Mouse (Mus musculus): ENCODE results near the gene Egfr.
A peak's percentile ranks its signal among the peaks of the same experiment; 100 is the strongest.

Gene Egfr

DNA sequence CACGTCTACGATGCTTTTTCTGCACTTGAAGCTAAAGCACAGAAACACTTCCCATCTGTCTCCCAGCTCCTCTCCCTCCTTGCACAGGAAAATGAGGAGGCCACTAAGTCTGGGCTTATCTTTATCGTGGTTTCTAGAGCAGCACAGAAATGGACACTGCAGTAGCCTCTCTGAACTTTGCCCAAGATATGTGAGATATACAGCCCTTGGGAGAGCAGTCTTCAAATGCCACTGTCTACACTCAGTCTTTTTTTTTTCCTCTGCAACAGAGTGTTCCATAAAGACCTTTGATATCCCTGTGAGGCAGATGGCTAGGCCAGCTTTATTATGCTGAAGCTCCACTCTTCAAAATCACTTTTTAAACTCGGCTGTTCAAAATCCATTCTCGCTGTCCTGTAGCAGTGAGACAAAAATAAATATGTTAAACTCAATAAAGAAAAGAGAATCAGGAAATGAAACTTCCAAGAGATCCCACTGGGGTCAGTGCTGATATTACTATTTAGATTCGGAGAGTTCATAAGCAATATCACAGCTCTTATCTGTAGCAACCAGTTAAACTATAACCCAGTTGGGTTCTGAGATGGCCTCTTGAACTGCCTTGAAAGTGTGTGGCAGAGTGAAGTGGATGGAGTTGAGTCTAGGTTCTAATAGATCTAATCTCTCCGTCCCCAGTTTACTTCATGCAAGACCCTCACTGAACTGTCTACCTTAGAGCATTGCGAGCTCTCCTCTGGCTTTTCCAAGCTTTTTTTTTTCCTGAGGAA lies 148.8 kb downstream of the Egfr start:
- no peak for DNase-seq (ENCODE audit: low spot score)

DNA sequence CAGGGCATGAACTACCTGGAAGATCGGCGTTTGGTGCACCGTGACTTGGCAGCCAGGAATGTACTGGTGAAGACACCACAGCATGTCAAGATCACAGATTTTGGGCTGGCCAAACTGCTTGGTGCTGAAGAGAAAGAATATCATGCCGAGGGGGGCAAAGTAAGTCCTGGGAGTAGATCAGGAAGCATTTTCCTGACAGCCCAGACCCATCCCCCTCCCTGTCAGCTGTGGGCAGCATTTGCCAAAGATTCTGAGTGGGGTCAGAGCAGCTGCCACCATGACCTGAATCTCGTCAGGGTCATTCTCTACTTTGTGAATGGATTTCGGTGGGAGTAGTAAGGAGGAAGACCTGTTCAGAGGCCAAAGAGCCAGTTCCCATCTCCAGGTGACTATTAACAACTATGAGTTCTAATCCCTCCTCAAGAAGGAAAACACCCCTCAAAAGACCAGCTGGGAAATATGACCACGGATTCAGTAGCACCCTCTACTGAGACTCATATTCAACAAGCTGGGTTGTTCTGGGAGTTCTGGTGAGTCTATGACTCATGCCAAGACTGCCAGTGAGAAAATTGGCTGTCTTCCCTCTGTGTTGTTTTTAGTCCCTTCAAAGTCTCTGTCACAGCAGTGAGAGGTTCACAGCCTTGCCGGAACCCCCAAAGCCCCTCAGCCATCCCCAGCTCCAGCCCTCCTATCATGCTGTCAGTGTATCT lies 152.5 kb downstream of the Egfr start:
- no peak for DNase-seq (ENCODE audit: low spot score)

DNA sequence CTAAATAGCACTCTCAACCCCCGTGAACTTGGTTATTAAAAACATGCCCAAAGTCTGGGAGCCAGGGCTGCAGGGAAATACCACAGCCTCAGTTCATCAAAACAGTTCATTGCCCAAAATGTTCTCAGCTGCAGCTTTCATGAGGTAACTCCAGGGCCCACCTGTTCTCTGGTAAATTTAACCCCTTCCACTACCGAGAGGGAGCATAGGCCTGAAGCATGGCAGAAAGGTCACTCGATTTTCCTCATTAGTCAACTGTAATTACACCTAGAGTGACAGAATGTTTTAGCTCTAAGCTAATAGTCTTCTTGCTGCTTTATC lies 153.0 kb downstream of the Egfr start:
- no peak for DNase-seq (ENCODE audit: low spot score)

DNA sequence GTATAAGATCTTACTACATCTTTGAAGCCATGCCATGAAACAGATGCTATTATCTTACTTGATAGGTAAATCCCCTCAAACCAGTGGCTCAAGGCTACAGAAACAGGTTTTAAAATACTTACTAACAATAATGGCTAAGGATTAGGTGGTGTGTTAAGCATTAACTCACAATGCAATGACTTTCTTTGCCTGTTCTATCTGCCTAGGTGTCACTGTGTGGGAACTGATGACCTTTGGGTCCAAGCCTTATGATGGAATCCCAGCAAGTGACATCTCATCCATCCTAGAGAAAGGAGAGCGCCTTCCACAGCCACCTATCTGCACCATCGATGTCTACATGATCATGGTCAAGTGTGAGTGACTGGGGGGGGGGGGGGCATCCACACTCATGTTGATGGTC lies 154.5 kb downstream of the Egfr start:
- no peak for DNase-seq (ENCODE audit: low spot score)

DNA sequence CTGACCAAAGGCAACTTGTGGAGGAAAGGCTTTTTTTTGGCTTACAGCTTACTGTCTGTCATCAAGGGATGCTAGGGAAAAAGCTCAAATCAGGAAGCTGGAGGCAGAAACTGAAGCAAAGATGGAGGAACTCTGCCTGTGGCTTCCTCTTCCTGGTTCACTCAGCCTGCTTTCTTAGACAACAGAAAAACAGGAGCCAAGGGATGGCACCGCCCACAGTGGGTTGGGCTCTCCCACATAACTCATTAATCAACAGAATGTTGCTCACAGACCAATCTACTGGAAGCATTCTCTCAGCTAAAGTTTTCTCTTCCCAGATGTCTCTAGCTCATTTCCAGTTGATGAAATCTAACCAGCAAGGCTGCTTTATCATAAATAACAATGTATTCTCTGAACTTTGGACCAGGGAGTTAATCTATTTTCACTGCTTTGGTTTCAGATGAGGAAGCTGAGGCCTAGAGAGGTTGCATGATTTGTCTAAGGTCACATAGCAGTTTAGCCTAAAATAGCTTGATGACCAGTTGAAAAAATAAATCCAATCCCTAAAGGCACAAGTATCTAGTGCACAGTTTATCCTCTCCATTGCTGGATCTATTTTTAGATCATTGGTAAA lies 155.6 kb downstream of the Egfr start:
- DNase-seq (ENCODE audit: low spot score): no peak

DNA sequence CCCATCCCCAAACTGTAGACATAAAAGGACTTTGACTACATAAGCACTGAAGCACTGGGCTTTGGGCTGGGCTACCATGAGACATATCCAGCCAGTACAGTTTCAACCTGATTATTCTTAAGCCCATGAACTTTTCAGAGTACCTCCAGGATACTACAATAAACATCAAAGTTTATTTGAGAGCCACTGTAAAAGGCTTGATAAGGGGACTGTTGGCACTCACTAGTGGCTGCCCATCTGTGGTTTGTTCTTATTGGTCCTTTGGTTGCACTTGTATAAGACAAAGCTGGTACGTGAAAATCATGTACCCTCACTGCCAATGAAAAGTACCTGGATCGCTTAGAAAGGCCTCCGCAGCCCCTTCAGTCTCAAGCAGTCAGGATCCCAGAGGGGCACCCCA lies 162.8 kb downstream of the Egfr start:
- no peak for DNase-seq (ENCODE audit: low spot score)

DNA sequence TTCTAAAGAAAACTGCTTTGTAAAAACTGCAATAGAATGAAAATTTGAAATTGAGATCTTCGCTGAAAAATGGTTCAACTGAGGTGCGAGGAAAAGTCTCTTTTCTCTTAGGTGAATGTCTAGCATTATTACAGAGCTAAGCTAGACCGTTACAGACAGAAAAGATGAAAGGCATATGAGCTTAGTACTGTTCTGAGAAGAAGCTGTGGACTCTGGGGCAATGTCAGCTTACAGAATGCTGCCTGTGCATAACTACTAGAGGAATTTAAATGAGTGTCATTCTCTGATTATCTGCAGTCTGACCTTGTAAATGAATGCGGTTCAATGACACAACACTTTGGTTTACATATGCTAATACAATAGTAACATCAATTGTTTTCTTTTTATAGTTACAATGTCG lies 163.8 kb downstream of the Egfr start:
- no peak for DNase-seq (ENCODE audit: low spot score)

DNA sequence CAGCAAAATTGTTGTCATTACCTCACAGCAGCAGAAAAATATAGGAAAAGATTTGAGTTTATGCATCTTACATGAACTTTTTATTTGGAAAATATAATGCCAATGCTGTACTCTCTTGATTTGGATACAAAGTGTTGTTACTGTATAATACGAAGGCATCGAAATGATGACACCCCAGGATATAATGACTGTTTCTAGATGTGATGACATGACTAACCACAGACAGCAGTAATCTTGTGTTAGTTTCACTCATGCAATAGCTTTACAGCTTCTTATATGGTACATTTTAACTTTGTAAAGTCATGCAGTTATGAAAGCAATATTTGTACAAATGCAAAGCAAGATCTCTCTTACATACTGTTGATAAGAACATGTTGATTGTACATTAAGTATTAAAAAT lies 165.5 kb downstream of the Egfr start:
- DNase-seq (ENCODE audit: low spot score): no peak

DNA sequence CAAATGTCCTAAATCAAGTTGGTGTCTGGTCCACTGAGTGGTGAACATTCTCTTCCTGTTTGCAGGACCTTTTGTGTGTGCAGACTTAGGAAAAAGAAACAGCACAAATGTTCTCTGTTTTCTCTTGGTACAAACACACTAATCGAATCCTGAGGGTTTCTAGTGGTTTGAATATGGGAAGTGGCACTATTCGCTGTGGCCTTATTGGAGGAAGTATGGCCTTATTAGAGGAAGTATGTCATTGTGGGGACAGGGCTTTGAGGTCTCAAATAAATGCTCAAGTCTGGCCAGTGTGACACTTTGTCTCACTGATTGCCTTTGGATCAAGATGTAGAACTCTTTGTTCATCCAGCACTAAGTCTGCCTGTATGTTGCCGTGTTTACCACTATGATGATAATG lies 180.2 kb downstream of the Egfr start:
- no peak for DNase-seq (ENCODE audit: low spot score)

DNA sequence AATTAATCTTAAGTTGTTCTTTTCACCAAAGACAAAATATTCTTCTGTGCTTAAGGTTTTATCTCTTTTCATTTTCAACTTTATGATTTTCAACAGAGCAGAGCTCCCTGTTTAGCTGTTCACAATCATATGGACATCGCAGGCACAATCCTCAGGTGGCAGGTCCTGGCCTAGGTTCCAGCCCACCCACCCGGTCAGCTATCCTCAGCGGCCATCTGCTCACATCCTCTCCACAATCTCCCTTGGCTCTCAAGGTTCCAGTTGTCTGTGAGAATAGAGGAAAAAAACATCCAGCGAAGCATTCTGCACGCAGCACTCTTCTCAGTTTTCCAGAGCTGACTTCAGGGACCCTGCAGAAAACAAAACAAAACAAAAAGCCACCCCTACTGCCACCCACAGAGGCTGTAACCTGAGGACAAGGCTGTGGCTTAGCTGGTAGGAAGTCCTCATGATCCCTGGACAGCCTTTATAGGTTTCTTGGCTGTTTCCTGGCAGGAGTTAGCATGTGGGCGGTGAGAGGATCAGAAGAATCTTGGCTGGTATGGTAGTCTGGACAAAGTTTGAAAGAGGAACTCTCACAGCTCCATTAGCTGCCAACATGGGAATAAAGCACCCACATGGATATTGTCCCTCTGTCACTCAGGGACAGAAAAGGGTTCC lies 183.7 kb downstream of the Egfr start:
- peak; percentile 23 for DNase-seq (ENCODE audit: low spot score)

DNA sequence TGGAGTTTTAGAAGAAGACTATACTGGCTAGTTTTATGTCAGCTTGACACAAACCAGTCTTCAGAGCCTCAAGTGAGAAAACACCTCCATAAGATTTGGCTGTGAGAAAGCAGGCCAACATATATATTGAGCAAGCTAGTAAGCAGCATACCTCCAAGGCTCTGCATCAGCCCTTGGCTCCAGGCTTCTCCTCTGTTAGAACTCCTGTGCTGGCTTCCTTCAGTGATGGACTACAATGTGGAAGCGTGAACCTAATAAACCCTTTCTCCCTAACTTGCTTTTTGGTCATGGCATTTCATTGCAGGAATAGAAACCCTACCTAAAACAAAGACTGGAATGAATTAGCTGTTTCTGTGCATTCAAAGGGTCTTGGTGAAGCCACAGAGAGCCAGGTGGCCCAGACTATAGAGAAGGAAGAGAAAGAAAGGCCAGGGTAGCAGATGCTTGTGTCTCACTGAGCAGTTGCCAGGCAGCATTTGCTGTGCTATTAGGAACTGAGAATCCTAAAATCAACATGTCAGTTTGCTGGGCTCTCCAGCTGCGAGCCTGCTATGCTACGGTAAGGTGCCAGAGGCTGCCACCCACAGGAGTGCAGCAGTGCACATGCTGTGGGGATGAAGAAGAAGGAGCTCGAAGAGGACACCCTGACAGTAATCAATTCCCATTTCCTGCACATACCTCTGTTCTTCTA lies 189.2 kb downstream of the Egfr start:
- no peak for DNase-seq (ENCODE audit: low spot score)

DNA sequence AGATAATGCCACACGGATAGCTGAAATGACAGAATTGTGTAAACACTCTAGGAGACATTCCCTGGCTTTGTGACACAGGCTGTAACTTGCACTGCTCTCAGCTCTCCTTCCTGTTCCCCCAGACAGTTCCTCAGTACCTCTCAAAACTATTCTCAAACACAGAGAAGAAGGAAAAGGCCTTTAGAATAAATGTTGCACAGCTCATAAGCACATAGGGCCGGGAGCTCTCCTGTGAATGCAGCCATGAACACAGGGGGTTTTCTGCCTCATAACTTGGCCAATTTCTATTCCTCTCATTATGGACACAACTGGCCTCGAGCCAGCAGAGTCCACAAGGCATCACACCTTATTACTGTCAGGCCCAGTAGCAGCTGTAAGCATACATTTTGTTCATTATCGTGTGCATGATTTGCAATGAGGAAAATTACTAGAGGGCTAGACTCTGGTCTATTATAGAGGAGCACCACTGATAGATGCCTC lies 190.0 kb downstream of the Egfr start:
- no peak for DNase-seq (ENCODE audit: low spot score)

DNA sequence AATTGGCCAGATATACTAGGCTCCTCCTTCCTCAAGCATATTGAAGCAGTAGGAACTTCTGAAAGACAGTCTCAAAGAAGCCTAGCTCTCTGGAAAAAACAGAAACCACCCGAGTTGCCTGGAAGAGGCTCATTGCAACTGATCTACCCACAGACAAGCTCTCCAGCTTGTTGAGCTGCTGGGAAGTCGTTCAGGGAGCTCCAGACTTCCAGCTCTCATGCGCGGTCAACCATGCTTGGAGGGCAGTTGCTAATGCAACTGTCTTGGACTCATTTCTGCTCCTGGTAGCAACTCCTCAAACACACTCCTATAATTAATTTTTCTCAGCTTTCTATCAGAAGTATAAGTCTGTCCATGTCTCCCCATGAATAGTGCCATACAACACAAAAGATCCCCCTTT lies 191.0 kb downstream of the Egfr start:
- no peak for DNase-seq (ENCODE audit: low spot score)

DNA sequence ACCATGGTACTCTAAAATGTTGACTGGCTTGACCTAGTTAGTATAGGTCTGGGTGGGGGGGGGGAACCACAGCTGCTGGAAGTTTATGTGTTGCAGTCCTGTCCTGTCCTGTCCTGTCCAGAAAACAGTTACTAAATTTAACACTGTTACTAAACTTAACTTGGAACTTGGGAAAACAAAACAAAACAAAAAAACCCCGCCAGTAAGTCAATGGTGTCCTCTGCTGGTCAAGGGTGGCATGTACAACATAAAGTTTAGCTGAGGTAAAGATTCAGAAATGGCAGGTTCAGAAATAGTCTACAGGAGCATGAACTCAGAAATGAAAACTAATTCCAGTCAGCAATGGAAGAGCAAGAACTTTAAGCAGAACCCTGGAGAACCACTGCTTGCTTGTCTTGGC lies 196.8 kb downstream of the Egfr start:
- DNase-seq (ENCODE audit: low spot score): peak; percentile 38

DNA sequence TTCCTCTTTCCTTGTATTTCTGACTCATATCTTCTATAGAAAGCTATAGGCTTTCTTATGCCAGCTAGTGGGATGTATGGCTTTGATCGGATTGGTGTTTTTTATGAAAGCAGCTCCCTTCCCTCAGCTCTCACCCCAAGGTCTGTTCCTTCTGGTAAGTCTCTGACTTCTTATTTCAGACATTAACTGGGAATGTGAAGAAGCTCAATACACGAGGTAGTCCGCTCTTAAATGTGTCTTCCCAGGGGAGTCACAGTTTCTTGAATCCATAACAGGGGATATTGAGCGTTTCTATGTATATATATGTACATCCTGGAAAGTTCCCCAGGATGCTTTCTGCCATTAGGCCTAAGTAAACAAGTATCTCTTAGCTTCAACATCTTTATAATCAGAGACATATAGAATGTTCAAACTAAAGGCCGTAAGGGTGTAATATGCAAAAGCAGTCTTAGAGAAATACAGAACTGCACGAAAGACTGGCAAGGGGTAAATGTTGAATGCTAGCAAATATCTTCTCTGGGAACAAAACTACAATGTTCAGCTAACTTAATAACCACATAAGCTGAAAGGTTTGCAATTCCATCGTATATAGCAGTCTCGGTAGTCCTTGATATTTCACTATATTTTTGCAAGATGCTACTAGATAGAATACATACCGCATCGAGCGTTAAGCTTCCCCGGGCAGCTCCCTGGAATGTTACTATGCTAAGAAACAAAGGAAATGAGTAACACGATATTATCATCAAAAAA lies 198.4 kb downstream of the Egfr start:
- DNase-seq (ENCODE audit: low spot score): no peak

DNA sequence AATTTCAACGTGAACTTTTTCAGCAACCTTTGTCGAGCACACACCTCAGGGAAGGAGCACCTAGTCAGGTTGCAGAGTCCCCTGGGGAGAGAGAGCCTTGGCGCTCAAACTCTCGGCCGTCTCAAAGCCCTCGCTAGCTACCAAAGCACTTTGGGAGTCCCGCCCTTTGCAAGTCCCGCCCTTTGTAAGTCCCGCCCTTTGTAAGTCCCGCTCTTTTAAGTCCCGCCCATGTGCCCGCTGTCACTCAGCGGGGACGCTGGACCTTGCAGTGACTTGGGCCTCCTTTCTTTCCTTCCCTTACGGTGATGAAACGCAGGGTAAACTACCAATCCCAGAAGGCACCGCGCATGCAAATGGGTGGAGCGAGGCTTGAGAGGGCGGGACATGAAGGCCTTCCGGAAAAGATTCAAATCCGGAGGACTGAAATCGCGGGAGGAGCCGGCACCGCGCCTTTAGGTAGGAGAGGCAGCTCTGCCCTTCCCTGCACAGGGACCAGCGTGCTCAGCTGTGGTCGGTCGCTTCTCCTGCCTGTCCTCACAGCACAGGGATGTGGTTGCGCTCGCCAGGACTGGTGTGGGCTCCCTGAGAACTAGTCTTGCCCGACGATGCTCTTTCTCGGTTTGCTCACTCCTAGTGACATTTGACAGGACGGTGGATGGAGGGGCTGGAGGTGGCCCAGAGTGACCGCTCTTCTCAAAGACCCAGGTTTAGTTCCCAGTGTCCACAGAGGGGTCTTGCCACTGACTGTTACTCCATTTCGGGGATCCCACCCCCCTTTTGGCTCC lies 199.2 kb downstream of the Egfr start, which contains the start of gene Fbxo48:
Gene Fbxo48 (plus strand): TSS at position 400 of the 785 bp plus-strand sequence.
- peak; percentile 96 for DNase-seq (ENCODE audit: low spot score)

DNA sequence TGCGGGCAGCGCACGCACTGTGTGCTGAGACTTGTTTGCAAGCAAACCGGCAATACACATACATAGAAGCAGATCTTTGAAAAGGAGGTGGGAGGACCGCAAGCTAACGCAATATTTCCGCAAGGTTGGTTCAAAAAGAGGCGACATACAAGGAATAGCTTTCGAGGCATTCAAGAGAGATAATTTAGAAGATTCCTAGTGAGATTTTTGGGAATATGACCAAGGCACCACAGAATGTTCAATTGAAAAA lies 199.7 kb downstream of the Egfr start:
- no peak for DNase-seq (ENCODE audit: low spot score)

DNA sequence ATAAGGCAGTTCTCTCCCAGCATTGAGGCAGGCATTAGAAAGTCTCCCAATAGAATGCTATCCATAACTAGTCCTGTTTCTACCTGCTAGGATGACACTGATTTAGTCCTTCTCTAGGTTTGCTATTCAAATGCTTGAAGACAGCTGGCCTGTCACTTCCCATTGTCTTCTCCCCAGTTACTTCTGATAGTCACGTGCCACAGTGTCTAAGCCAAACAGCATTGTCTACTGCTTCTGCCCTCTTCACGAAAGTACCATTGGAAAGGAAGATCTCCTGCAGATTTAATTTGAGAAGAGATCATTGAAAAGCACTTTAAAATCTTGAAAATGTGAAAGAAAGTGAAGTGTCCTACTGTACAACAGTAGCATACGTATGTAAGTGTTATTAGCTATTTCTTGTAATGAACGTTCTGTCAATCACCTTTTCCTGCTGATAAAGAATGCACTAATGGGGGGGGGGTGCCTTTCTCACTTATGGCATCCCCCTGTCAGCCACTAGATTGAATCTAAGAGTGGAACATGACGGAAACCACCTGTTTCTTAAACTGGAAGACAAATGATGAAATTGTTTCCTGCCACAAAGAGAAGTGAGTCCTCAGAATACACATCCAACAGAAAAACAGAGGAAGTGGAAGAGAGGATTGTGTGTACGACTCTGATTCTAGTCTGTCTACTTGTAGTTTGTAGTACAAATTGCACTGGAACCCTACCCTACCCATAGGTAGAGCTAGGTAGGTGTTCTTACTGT lies 204.3 kb downstream of the Egfr start:
- no peak for DNase-seq (ENCODE audit: low spot score)

DNA sequence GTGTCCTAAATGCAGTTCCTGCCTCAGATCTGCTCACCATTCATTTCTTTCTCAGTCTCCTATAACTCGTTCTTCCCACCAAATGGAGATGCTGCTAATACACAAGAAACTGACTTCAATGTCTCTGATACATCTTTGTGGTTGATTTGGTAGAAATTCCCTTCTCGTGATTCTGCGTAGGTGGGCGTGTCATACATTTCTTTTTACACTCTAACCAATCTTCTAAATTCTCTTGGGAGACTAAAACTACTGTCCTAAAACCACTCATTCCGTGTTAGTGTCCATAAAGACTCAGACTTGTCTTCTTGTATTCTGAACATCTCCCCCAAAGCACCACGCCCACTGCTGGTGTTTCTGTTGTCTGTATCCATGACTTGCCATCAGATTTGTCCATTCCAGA lies 205.0 kb downstream of the Egfr start:
- no peak for DNase-seq (ENCODE audit: low spot score)

DNA sequence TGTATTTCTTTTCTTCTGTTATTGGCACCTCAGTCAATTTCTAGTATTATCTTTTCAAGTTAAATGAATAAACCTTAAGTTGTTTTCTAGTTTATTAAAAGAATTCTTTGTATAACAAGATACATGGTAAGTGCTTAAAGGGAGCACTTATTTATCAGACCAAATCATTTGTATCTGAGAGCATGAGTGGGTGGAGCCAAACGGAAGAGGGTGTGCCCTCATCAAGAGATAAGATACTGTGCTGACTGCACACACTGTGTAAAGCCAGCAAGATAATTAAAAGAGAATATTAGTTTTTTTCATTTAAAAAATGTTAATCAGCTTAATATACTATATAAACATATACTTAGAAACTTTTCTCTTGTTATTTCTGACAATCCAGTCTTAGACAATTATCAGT lies 206.5 kb downstream of the Egfr start:
- DNase-seq (ENCODE audit: low spot score): no peak

All from urinary bladder, postnatal 14 days (tissue).